Mouse (Mus musculus) kidney, adult 11 months (tissue): ENCODE measurements at regions not wholly inside any gene's neighbourhood (a gene's known extent, or its start where the extent isn't known, plus 50 kb on each side); places are given as distances from the start of the nearest gene placed in this dataset.

Source experiments
- DNase-seq: peaks from one replicate; pipeline ENCODE4 v3.0.0; 2022

GRCm38 (mm10) chr11:45678666-45679292 lies 173.1 kb upstream of the Clint1 start:
- peak; percentile 26 for DNase-seq

DNA sequence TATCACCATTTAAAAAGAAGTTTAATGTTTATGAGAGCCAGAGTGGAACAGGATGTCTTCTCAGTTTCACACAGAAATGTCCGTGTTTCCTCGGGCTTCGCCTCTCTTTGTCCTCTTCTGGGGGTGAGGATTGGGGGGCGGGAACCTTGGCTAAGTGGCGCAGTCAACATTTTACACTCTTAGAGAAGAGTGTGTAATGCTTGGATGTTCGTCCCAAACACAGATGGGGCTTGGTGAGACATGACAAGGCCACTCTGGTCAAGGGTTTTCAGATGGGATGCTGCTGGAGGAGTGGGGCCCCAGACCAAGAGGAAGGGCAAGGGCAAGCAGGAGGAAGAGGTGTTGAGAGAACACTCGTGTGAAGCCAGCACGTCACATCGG lies 172.6 kb upstream of the Clint1 start:
- no peak for DNase-seq

GRCm38 (mm10) chr11:45685571-45685970 lies 166.3 kb upstream of the Clint1 start:
- no peak for DNase-seq

- DNase-seq, result no peak
These were observed 158.6 kb upstream of the Clint1 start for GRCm38 (mm10) chr11:45693206-45693605.

DNA sequence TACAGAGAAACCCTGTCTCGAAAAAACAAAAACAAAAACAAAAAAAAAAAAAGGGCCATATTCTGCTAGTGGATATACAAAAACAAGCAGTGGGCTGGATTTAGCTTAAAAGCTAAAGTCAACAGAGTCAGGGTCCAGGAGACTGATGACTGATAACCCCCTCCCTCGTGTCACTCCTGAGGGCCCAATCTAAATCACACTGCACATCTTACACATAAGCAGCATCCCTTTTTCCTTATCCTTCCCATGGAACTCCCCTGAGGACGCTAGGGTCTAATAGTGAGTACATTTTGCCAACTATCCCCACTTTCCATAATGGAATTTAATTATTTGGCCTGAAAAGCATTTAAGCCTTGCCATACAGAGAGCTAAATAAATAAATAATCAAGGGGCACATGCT lies 150.3 kb upstream of the Clint1 start:
- DNase-seq, result no peak

GRCm38 (mm10) chr11:45702916-45703315 lies 148.9 kb upstream of the Clint1 start:
- DNase-seq, result no peak

GRCm38 (mm10) chr11:45704411-45704810 lies 147.4 kb upstream of the Clint1 start:
- no peak for DNase-seq

GRCm38 (mm10) chr11:45718630-45719029 lies 133.2 kb upstream of the Clint1 start:
- no peak for DNase-seq

- no peak for DNase-seq
These were observed 132.0 kb upstream of the Clint1 start for GRCm38 (mm10) chr11:45719821-45720220.

DNA sequence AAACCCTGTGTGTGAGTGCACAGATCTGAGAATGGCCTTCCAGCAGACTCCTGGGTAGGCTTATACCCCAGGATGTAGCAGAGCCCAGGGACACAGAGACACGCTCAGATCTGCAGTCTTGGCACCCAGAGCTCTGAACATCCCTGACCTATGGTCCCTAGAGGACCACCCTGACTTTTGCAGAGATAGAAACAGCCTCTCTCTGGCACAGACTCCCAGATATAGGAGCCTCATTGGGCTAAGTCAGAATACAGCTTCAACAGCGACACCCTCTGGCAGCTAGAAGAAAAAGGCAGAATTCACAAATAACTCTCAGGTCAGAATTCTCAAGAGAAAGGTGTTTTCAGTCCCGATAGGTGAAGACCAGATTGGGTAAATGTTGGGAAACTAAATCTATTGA lies 115.3 kb upstream of the Clint1 start:
- no peak for DNase-seq

- no peak for DNase-seq
These were observed 113.5 kb upstream of the Clint1 start for GRCm38 (mm10) chr11:45738331-45738730.

- DNase-seq, result no peak
These were observed 105.9 kb upstream of the Clint1 start for GRCm38 (mm10) chr11:45745941-45746340.

DNA sequence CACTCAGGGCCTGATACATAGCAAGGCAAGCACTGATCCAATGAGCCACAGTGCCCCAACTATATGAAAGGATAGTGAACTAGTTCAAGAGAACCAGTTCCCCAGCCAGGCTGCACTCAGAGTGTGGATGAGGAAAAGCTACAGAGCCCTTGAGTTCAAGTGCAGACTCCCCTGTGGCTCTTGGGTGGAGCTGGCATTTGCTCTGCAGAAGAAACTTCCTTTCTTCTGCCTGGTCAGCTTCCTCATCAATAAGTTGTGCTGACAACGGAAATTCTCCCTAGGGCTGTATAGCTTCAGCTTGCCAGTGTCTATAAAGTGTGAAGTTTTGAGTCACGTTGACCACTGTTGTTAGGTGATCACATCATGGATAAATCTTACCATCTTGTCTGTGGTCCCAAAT lies 101.6 kb upstream of the Clint1 start:
- no peak for DNase-seq

GRCm38 (mm10) chr11:45752237-45752636 lies 99.6 kb upstream of the Clint1 start:
- DNase-seq, result peak; percentile 40

DNA sequence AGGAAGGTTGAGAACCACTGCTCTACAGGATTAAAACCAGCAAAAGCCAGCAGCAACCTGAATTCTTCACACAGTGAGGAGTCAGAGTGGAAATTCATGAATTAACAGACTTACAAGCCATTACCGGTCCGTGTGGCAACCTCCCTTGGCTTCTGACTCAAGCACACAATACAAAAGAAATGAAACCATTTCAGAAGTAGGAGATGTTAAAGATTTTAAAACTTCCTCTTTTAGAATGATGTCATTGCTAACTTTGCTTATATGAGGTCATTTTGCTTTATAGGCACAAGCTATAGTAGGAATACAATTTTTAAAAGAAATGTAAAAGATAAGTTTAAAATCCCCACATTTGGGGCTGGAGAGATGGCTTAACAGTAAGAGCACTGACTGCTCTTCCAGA lies 99.1 kb upstream of the Clint1 start:
- no peak for DNase-seq

DNA sequence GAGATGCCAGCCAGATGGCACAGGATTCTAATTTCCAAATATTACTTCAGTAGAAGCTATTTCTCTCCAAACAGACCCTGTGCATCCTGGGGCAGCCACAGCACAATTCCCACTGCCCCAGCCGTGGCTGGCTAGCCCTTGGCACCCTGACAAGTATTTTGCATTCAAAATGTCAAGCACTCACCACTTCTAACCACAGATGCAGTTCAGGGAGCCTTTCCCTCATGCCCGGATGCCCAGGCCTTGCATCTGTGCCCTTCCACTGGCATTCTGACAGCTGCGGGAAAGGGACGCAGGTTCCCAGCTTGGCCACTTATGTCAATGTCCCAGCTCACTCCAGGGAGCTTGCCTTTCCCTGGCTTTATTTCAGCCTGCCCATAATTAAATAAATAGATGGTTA lies 84.8 kb upstream of the Clint1 start:
- DNase-seq, result no peak

DNA sequence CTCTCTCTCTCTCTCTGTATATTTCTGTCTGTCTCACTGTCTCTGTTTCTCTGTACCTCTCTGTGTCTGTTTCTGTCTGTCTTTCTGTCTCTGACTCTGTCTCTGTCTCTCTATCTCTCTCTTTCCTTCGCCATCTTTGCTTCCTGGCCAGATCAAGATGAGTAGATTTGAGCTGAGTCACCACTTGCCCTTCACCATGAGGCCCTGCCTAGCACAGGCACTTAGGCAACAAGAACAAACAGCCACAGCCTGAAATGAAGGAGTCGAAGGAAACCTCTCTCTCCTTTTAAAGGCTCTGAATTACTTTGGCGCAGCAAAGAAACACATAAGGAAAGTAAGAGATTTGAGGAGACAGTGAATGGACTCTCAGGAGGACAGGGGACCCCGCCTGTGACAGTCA lies 69.4 kb upstream of the Clint1 start:
- no peak for DNase-seq

DNA sequence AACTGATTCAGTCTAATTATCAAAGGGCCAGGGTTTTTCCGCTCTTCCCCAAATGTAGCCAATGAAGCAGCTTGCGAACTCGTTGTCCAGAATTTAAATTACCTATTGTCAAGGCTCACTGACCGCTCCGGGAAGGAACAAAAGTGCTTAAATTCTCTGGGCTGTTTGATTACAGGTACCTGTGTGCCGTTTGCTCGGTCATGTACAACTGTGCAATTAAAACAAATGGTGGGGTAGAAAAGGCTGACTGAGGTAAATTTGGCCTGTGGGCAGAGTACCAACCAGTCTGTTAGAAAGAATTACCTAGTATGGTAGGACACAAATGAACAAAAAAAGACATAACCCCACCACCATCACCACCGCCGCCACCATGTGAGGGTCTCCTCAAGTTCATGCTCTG lies 66.0 kb upstream of the Clint1 start:
- no peak for DNase-seq

DNA sequence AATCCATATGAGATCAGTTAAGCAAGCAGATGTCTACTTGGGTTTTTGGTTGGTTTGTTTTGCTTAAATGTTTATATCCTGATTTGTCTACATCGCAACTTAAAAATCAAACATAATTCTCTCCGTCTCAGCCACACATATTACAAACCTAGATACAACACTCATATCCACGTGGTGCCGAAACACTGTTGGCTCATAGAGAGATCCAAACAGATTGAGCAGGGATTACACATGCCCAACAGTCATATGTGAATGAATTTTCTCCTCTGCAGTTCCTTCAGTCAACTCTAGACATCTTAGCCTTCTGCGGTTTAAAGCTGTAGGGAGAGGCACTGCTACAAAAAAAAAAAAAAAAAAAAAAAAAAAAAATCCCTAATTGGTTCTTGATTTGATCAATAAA lies 64.4 kb upstream of the Clint1 start:
- no peak for DNase-seq

DNA sequence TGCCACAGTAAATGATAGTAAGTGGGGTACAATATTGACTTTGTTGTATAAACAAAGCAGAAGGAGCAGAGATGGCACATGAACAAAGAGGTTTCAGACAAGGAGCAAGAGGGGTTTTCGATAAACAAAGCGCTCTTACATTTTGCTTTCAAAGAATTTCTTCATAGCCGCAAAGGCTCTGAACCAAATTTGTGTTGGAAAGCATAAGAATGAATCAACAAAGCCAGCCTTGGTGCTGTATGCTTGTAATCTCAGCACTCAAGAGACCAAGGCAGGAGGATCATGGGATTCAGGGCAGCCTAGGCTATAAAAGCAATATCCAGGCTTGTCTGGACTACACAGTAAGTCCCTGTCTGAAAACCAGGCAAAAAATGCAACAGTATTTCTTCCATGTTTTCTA lies 62.0 kb upstream of the Clint1 start:
- no peak for DNase-seq

DNA sequence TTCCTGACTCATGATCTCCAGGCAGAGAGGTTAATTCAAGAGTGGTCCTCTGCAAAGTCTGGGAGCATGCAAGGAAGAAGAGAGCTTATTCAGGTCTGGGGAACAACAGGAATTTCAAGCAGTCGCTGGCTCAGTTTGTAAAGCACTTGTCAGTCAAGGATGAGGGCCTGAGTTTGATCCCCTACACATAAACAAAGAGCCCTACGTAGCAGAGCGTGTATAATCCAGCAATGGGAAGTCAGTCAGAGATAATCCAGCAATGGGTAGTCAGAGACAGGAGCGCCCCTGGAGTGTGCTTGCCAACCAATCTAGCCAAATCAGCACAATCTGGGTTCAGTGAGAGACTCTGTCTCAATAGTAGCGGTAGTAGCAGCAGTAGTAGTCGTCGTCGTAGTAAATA lies 61.3 kb upstream of the Clint1 start:
- no peak for DNase-seq

DNA sequence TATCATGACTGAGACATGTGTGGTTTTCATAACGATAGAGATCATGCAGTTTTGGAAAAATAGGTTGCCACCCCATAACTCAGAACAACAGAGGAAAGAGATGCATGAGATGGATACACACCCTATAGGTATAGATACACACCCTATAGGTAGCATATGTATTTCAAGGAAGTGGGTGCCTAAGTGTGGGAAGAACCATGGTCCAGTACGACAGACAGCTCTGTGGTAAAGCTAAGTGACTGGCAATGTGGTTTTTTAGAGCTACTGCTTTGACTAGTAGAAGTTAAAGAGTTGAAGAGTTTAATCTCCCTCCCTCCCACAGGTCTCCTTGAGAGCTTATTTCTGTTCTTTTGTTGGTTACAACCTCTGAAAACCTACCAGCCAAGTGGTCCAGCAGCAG lies 60.2 kb upstream of the Clint1 start:
- DNase-seq, result no peak

DNA sequence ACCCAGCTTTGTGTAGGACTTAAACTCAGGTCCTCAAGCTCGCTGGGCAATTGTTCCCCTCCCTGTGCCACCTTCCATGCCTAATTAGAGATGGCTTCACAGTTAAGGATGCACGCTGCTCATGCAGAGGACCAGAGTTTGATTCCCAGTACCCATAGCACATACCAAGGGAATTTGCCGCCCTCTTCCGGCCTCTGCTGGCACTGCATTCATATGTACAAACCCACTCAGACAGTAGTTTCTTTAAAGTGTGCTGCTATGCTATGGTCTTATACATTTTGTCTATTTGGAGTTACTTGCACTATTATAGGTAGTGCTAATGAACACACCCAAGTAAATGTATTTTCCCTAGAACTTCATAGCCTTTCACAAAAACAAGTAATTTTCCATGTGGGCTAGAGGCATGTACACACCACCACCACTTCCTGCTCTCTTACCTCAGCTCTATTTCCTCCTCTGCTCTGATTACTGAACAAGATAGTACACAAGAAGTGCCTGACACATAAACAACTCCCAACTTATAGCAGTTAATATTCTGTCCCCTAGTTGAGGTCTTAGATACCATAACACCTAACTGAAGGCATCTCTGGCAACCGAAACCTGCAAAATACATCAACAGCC lies 57.4 kb upstream of the Clint1 start:
- no peak for DNase-seq

DNA sequence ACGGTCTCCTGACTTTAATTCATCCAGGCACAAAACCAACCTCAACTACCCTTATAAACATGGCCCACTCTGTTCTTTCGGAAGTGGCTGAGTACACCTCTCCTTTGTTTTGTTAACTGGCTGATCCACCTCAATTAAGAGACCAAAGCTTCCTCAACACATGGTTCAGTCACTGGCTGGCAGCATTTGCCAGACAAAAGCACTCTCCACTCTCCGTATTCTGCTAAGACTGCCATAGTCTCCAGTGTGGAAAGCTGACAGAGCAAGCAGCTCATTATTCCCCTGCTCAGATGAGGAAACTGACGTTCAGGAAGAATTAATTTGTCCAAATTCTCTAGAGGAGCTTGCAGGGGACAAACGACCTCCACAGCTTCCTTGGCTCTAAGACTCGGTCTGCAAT lies 56.5 kb upstream of the Clint1 start:
- DNase-seq, result no peak

- peak; percentile 72 for DNase-seq
These were observed 56.1 kb upstream of the Clint1 start for GRCm38 (mm10) chr11:45795731-45796130.
